Mouse (Mus musculus) G1E-ER4 (cell line): Measurements from ENCODE around the gene Sugct. TPM values are rescaled to one million over a fixed set of nuclear protein-coding genes. Genes with fewer than 3 reads are reported as not detected.

ENCODE experiments used
- GATA1 ChIP-seq: IDR thresholded peaks from one replicate; pipeline ENCODE4 v1.8.0; 2012; ENCODE audit warnings: low read length, inconsistent platforms
- polyA plus RNA-seq: library from polyadenylated mRNA; stranded (reverse); fragments of >175 nt; gene quantifications from 2 replicates; pipeline ENCODE4 v1.2.3, GENCODE M21; 2012

The Sugct gene
- polyA plus RNA-seq, 1 experiment = 2.5 TPM

DNA sequence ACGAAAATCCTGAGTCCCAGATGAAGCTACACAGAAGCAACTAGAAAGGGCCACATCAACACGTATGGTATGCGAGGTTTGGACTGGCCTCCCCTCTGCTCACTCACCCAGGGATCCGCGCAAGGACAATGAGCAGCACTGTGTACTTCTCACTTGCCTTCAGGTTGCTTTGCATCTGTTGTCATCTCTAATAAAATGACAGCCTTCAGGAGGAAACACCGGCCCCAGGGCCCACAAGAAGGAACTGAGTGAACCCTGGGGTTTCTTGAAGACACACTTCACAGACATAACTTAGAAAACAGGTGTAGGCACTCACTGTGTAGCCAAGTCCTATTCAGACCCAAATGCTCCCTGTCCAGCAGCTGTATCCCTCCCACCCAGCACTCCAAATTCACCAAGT, 877.9 kb downstream of the Sugct start:
- TF ChIP-seq GATA1 = no peak

- TF ChIP-seq GATA1 = no peak
Measured at GRCm38 (mm10) chr13:16816747-16817146, 878.6 kb downstream of the Sugct start.

GRCm38 (mm10) chr13:16812268-16812667, 883.1 kb downstream of the Sugct start:
- no peak for TF ChIP-seq GATA1

Other genes with a start within 250 kb of the Sugct start
- 41.4 and 59.6 TPM in 2 replicates for gene Mplkip, start 361 bp downstream of the Sugct start, polyA plus RNA-seq
- gene Cdk13, start 109.5 kb upstream of the Sugct start, polyA plus RNA-seq = 215 and 272 TPM in 2 replicates
- gene Rala, start 248.7 kb upstream of the Sugct start, polyA plus RNA-seq = 6.5 and 10.2 TPM in 2 replicates